Mouse (Mus musculus): Measurements from ENCODE around the gene Gprc5d.
A peak's percentile ranks its signal among the peaks of the same experiment; 100 is the strongest.

Gene Gprc5d

DNA sequence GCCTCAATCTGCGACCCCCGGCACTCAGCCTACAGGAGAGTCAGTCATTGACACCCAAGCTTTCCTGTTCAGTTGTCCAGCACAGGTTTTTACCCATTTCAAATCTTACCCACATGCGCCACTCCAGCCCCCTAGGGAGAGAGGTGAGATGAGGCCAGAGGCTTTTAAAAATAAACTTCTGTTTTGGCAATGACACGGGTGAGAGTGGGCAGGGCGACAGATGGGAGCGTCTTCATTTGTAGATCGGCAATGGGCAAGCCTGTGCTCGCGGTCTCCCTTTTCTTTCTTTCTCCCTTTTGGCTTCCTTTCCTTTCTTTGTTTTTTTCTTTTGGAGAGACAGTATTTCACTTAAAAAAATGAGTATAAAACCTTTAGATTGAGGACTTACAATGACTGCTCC is 15.4 kb upstream of the Gprc5d start:
- DNase-seq = no peak

GRCm38 (mm10) chr6:135133086-135133485 is 15.0 kb upstream of the Gprc5d start:
- DNase-seq = no peak

DNA sequence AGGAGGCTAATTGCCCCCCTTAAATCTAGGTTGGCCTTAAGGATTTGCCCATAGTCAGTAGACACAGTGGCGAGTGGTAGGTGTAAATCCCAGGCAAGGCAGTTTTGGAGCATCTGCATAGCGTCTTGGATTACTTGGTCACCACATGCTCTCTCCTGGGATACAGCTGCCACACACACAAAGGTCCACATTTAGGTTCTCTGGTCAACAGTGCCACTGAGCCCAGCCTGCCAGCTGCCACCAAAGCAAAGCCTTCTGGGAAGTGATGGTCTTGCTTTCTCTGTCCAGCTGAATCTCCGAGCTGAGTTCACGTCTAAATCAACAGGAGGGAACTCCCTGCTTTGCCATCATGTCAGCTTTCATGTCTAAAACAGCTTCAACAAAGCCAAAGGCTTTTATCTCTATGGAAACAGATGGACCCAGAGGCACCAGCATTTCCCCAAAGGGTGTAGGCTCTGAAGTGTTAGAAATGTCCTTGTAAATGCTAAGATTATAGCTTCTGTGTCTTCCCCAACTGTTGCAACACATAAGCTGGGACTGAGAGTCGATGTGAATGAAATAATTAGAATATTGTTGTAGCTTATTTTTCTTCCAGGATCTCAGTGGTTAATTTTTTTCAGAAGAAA is 6.8 kb upstream of the Gprc5d start:
- no peak for DNase-seq

DNA sequence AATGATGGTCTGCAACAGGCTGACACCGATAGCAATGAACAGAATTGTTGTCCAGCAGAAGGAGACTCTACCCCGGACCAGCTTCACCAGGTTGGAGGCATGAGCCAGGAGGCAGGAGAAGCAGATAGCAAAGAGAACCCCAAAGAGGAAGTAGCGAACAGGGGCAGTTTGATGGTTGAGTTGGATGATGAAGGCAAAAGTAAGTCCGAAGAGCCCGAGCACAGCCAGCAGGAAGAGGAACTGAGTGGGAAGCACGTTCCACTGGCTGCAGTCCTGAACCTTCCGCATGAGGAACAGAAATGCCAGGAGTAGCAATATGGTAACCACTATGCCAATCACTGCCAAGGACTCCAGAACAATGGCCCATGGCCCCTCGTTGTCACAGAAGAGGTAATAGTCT is 1.6 kb downstream of the Gprc5d start:
- DNase-seq = no peak

DNA sequence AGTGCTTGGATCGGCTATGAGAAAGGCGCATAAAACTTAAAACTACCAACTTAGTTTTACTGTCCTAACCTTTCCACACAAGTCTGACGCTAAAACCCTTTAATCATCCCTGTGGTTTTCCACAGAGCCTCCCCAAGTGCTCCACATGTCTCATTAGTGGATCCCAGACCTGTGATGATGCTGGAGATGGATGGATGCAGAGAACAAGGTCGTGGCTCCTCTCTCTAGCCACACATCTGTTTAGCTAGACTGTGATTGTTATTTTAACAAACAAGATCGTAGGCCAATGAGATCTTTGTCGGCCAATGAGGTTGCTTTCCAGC is 5.0 kb downstream of the Gprc5d start:
- DNase-seq = no peak

GRCm38 (mm10) chr6:135112411-135113113 is 5.5 kb downstream of the Gprc5d start:
- no peak for DNase-seq

DNA sequence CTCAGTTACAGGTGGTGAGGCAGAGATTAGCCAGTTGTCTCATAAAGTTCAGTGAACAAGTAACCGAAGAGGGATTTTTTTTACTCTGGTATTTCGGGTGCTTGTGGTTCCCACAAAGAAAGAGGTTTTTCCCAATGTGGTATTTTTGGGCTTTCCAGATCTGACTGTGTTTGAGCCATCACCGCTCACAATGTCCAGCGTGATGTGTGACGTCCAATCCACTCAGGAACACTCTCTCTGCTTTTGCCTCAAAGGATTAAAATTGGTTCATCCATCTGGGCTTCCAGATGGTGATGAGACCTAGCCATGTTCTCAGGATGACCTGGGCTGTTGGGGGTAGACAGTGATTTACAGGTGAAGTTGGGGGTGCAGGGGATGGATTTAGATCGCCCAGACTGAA is 11.1 kb downstream of the Gprc5d start:
- DNase-seq = no peak

- DNase-seq = no peak
Measured at GRCm38 (mm10) chr6:135102736-135103303, 15.3 kb downstream of the Gprc5d start.

DNA sequence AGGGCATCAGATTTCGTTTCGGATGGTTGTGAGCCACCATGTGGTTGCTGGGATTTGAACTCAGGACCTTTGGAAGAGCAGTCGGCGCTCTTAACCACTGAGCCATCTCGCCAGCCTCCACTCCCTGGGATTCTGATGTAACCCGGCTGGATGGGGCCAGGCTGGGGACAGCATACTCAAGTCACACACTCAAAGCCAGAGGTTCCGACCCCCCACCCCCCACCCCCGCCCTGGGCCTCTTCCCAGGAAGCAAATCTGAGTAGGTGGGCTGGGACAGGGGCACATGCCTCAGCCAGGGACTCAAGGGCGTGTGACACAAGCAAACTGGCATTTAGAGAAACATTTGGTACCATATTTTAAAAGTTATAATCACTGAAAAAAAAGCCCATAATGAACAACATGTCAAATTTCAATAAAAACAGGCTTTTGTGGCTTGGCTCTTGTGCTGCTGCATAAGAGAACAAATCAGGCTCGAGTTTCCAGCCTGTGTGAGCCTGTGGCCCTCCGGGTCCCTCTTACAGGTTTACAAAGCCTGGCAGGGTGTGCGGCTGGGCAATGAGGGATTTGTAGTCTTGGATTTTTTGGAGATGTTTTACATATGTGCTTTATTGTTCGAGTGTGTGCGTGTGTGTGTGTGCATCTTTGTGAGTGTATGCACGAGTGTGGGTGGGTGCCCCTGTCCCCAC is 17.2 kb downstream of the Gprc5d start:
- DNase-seq = no peak

- DNase-seq = no peak
Measured at GRCm38 (mm10) chr6:135092798-135093470, 25.1 kb downstream of the Gprc5d start.

- no peak for DNase-seq
Measured at GRCm38 (mm10) chr6:135090661-135091060, 27.4 kb downstream of the Gprc5d start.

- DNase-seq = no peak
Measured at GRCm38 (mm10) chr6:135089786-135090185, 28.3 kb downstream of the Gprc5d start.

- peak; percentile 27 to 42 for DNase-seq
Measured at GRCm38 (mm10) chr6:135087721-135088451, 30.2 kb downstream of the Gprc5d start.

DNA sequence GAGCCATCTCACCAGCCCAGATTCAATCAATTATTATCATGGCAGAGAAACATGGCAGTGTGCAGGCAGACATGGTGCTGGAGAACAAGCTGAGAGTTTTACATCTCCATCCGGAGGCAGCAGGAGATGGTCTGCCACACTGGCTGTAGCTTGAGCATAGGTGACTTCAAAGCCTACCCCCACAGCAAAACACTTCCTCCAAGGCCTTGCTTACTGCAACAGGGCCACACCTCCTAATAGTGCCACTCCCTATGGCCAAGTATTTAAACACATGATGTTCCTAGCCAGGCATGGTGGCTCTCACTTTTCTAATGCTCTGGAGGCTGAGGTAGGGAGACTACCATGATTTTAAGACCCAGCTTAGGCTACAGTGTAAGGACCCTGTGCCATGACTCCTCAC is 32.4 kb downstream of the Gprc5d start:
- DNase-seq = no peak

DNA sequence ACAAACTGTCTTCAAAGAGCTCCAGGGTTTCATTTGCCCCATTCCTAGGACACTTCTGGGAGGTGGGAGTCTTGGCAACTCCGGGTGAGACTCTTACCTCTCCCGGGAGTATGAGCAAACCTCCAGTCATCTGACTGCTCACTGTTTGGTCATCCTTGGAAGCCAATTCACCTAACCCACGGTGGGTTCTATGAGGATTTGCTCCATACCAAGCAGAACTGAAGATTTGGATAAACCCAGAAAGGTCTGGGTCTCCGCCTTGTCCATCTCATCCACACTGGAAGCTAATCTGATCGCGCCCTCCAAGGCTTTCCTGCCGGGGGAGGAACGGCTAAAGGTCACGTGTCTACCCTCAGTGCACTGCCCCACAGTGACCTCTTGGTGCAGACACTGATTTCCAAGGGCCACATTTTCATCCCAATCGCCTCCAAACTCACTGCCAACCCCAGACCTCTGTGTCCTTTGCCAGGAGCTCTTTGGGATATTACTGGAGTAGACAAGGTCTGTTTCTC is 34.0 kb downstream of the Gprc5d start:
- DNase-seq = no peak

DNA sequence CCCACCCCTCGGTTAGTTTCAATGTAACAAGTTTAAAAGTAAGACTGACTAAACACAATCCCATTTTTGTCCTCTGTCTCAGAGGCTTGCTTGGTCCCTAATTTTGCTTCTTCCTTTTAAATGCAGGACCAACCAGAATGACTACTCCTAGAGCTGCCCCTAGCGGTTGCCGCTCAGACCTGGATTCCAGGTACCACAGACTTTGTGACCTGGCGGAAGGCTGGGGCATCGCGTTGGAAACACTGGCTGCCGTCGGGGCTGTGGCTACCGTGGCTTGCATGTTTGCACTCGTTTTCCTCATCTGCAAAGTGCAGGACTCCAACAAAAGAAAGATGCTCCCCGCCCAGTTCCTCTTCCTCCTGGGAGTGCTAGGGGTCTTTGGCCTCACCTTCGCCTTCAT is 39.7 kb downstream of the Gprc5d start:
- DNase-seq = no peak

- DNase-seq = no peak
Measured at GRCm38 (mm10) chr6:135076202-135076601, 41.9 kb downstream of the Gprc5d start.

DNA sequence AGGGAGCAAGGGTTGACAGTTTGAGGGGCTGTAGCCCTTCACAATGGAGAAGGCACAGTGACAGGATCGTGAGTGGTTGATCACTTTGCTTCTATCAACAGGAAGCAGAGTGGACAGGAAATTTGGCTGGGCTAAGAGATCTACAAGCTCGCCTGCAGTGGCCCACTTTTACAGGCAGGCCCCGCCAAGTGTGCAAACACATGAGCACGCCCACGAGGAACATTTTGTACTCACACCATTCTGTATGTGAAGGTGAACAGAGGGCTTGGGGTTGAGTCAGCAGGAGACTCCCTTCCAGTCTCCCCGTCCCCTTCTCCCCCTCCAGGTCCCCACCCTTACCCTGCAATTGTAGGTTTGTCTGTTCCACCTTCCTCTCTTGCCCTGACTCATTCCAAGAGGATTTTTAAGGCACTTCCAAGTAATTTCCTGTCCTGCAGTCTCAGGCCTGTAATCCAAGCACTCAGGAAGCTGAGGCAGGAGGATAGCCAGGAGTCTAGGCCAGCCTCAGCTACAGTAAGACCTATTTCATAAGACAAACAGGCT is 43.6 kb downstream of the Gprc5d start:
- no peak for DNase-seq

GRCm38 (mm10) chr6:135070347-135070746 is 47.7 kb downstream of the Gprc5d start:
- DNase-seq = no peak

DNA sequence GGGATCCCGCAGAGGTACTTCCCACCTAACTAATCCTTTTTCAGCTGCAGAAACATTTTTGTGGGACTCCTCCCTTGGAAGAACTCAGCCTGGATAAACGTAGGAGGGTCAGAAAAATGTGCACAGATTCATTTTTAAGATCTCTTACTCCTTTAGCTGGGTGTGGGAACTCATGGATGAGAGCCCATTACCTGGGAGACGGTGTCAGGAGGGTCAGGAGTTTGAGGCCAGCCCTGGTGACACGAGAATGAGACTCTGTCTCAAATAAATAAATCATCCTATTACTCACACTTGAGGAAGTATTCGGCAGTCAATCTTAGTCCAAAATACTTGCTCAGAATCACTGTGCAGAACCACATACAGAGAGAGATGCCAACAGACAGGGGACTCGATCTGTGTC is 48.2 kb downstream of the Gprc5d start:
- no peak for DNase-seq

GRCm38 (mm10) chr6:135068221-135068620 is 49.9 kb downstream of the Gprc5d start:
- no peak for DNase-seq

- no peak for DNase-seq
Measured at GRCm38 (mm10) chr6:135066795-135067445, 51.2 kb downstream of the Gprc5d start.

Data from thymus, adult 18-20 months (tissue).